Mouse (Mus musculus) cortical plate, adult 2 months (tissue): ENCODE results near the gene Dut.

Source experiments
- CTCF ChIP-seq: fragments of 200-500 bp; IDR thresholded peaks from 2 replicates; pipeline ENCODE4 v1.5.1; 2011; ENCODE audit warnings: mild to moderate bottlenecking, control low read depth, low read length; ENCODE audit not compliant: insufficient read depth; ENCODE audit errors: extremely low read depth
- POLR2A ChIP-seq: fragments of 200-500 bp; IDR thresholded peaks from 2 replicates; pipeline ENCODE4 v1.6.1; 2011; ENCODE audit warnings: mild to moderate bottlenecking, low read length, control low read depth; ENCODE audit not compliant: insufficient read depth; ENCODE audit errors: extremely low read depth

GRCm38 (mm10) chr2:125232183-125232582, 14.8 kb upstream of the Dut start:
- TF ChIP-seq POLR2A (no peak), CTCF (no peak)
